Mouse (Mus musculus) central nervous system, embryonic 18 days (tissue): Measurements from ENCODE around the gene Ifna11. TPM values are rescaled to one million over a fixed set of nuclear protein-coding genes. Genes with fewer than 3 reads are reported as not detected.

Experiments
- polyA plus RNA-seq: library from polyadenylated mRNA; depleted of rRNA; stranded (reverse); fragments of >200 nt; gene quantifications from 2 replicates; pipeline ENCODE4 v1.2.3, GENCODE M21; 2012; rRNA removed

Ifna11 gene
- not detected in 2 replicates for polyA plus RNA-seq

GRCm38 (mm10) chr4:88819659-88820058, at the start of gene Ifna11:
TSS of gene Ifna11 (plus strand) at chr4:88819959.

GRCm38 (mm10) chr4:88773534-88773933, 46.2 kb upstream of the Ifna11 start, which contains the start of gene Gm13290:
TSS of gene Gm13290 (plus strand) at chr4:88773834.

DNA sequence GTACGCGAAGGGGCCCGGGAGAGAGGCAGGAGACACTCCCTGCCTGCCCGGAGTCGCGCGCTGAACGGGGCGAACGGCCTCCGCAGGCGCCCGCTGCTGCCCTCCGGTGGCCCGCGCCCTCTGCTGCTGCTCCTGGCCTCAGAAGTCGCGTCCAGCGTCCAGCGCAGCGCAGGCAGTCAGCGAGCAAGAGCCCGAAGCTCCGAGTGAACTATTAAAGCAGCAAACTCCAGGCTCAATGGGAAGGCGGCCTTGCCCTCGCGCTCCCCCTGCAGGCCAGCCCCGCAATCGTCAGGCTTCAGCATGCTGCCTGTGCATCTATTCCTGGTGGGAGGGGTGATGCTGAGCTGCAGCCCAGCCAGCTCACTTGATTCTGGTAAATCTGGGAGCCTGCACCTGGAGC, 43.1 kb upstream of the Ifna11 start, which contains the start of gene Gm13289:
TSS of gene Gm13289 (plus strand) at position 301 of the 400 bp plus-strand sequence.

DNA sequence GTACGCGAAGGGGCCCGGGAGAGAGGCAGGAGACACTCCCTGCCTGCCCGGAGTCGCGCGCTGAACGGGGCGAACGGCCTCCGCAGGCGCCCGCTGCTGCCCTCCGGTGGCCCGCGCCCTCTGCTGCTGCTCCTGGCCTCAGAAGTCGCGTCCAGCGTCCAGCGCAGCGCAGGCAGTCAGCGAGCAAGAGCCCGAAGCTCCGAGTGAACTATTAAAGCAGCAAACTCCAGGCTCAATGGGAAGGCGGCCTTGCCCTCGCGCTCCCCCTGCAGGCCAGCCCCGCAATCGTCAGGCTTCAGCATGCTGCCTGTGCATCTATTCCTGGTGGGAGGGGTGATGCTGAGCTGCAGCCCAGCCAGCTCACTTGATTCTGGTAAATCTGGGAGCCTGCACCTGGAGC, 40.2 kb upstream of the Ifna11 start, which contains the start of gene Gm13272:
TSS of gene Gm13272 (plus strand) at position 301 of the 400 bp plus-strand sequence.

GRCm38 (mm10) chr4:88781831-88782230, 37.9 kb upstream of the Ifna11 start, which contains the start of gene Ifnz:
TSS of gene Ifnz (plus strand) at chr4:88782131.

DNA sequence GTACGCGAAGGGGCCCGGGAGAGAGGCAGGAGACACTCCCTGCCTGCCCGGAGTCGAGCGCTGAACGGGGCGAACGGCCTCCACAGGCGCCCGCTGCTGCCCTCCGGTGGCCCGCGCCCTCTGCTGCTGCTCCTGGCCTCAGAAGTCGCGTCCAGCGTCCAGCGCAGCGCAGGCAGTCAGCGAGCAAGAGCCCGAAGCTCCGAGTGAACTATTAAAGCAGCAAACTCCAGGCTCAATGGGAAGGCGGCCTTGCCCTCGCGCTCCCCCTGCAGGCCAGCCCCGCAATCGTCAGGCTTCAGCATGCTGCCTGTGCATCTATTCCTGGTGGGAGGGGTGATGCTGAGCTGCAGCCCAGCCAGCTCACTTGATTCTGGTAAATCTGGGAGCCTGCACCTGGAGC, 34.4 kb upstream of the Ifna11 start, which contains the start of gene Gm13276:
TSS of gene Gm13276 (plus strand) at position 301 of the 400 bp plus-strand sequence.

GRCm38 (mm10) chr4:88788402-88788801, 31.4 kb upstream of the Ifna11 start, which contains the start of gene Gm13277:
TSS of gene Gm13277 (plus strand) at chr4:88788632.

DNA sequence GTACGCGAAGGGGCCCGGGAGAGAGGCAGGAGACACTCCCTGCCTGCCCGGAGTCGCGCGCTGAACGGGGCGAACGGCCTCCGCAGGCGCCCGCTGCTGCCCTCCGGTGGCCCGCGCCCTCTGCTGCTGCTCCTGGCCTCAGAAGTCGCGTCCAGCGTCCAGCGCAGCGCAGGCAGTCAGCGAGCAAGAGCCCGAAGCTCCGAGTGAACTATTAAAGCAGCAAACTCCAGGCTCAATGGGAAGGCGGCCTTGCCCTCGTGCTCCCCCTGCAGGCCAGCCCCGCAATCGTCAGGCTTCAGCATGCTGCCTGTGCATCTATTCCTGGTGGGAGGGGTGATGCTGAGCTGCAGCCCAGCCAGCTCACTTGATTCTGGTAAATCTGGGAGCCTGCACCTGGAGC, 28.5 kb upstream of the Ifna11 start, which contains the start of gene Gm13278:
TSS of gene Gm13278 (plus strand) at position 301 of the 400 bp plus-strand sequence.

GRCm38 (mm10) chr4:88793936-88794675, 25.7 kb upstream of the Ifna11 start, which contains the start of gene Gm13275:
TSS of gene Gm13275 (plus strand) at chr4:88794487.

DNA sequence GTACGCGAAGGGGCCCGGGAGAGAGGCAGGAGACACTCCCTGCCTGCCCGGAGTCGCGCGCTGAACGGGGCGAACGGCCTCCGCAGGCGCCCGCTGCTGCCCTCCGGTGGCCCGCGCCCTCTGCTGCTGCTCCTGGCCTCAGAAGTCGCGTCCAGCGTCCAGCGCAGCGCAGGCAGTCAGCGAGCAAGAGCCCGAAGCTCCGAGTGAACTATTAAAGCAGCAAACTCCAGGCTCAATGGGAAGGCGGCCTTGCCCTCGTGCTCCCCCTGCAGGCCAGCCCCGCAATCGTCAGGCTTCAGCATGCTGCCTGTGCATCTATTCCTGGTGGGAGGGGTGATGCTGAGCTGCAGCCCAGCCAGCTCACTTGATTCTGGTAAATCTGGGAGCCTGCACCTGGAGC, 22.7 kb upstream of the Ifna11 start, which contains the start of gene Gm13279:
TSS of gene Gm13279 (plus strand) at position 301 of the 400 bp plus-strand sequence.

GRCm38 (mm10) chr4:88799365-88799764, 20.4 kb upstream of the Ifna11 start, which contains the start of gene Gm13285:
TSS of gene Gm13285 (plus strand) at chr4:88799665.

DNA sequence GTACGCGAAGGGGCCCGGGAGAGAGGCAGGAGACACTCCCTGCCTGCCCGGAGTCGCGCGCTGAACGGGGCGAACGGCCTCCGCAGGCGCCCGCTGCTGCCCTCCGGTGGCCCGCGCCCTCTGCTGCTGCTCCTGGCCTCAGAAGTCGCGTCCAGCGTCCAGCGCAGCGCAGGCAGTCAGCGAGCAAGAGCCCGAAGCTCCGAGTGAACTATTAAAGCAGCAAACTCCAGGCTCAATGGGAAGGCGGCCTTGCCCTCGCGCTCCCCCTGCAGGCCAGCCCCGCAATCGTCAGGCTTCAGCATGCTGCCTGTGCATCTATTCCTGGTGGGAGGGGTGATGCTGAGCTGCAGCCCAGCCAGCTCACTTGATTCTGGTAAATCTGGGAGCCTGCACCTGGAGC, 16.8 kb upstream of the Ifna11 start, which contains the start of gene Gm13287:
TSS of gene Gm13287 (plus strand) at position 301 of the 400 bp plus-strand sequence.

GRCm38 (mm10) chr4:88805231-88805630, 14.5 kb upstream of the Ifna11 start, which contains the start of gene Gm13288:
TSS of gene Gm13288 (plus strand) at chr4:88805531.

DNA sequence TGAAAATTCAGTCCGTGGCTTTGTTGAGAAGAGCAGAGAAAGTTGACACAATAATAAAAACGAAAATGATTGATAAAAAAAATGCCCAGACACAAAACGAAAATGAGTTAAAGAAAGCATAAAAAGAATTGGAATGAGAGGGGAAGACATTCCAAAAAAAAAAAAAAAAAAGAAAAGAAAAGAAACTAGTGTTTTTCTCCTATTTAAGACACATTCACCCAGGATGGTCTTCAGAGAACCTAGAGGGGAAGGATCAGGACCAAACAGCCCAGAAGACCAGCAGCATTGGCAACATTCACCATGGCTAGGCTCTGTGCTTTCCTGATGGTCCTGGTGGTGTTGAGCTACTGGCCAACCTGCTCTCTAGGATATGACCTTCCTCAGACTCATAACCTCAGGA, 3.8 kb upstream of the Ifna11 start, which contains the start of gene Ifna7:
TSS of gene Ifna7 (plus strand) at position 301 of the 400 bp plus-strand sequence.

DNA sequence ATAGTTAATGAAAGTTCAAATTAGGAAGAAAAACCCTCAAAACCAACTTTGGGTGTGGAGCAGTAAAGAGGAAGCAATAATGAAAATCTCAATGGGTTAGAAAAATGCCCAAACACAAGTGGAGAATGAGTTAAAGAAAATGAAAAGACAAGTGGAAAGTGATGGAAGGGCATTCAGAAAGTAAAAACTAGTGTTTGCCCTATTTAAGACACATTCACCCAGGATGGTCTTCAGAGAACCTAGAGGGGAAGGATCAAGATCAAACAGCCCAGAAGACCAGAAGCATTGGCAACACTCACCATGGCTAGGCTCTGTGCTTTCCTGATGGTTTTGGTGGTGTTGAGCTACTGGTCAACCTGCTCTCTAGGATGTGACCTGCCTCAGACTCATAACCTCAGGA, 7.4 kb downstream of the Ifna11 start, which contains the start of gene Ifna6:
TSS of gene Ifna6 (plus strand) at position 301 of the 400 bp plus-strand sequence.

DNA sequence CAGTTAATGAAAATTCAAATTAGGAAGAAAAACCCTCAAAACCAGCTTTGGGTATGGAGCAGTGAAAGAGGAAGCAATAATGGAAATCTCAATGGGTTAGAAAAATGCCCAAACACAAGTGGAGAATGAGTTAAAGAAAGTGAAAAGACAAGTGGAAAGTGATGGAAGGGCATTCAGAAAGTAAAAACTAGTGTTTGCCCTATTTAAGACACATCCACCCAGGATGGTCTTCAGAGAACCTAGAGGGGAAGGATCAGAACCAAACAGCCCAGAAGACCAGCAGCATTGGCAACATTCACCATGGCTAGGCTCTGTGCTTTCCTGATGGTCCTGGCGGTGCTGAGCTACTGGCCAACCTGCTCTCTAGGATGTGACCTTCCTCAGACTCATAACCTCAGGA, 15.5 kb downstream of the Ifna11 start, which contains the start of gene Ifna5:
TSS of gene Ifna5 (plus strand) at position 301 of the 400 bp plus-strand sequence.

GRCm38 (mm10) chr4:88841438-88841911, 21.7 kb downstream of the Ifna11 start, which contains the start of gene Ifna4:
TSS of gene Ifna4 (plus strand) at chr4:88841861.

DNA sequence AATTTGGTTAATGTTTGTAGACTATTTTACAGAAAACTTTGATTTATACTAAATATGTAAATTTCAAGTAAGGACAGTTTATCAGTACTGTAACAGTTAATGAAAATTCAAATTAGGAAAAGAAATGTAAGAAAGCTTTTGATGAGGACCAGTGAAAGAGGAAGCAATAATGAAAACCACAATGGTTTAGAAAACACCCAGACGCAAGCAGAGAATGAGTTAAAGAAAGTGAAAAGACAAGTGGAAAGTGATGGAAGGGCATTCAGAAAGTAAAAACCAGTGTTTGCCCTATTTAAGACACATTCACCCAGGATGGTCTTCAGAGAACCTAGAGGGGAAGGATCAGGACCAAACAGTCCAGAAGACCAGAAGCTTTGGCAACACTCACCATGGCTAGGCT, 29.9 kb downstream of the Ifna11 start, which contains the start of gene Ifna1:
TSS of gene Ifna1 (plus strand) at position 390 of the 400 bp plus-strand sequence.

Other genes starting within 250 kb of the Ifna11 start
- gene Ifna14, start 248.2 kb upstream of the Ifna11 start, polyA plus RNA-seq = not detected in 2 replicates
- not detected in 2 replicates for gene Ifna9, start 227.6 kb upstream of the Ifna11 start, polyA plus RNA-seq
- not detected in 2 replicates for gene Ifna12, start 216.6 kb upstream of the Ifna11 start, polyA plus RNA-seq
- not detected in 2 replicates for gene C87499, start 185.5 kb upstream of the Ifna11 start, polyA plus RNA-seq
- gene Ifna13, start 175.5 kb upstream of the Ifna11 start, polyA plus RNA-seq = not detected in 2 replicates
- not detected in 2 replicates for gene Ifna16, start 143.0 kb upstream of the Ifna11 start, polyA plus RNA-seq
- gene Ifna2, start 136.0 kb upstream of the Ifna11 start, polyA plus RNA-seq = not detected in 2 replicates
- not detected in 2 replicates for gene Ifnab, start 128.6 kb upstream of the Ifna11 start, polyA plus RNA-seq
- 1.9 and 2.1 TPM in 2 replicates for gene Gm26566, start 98.2 kb upstream of the Ifna11 start, polyA plus RNA-seq
- gene Klhl9, start 97.5 kb upstream of the Ifna11 start, polyA plus RNA-seq = 48.0 and 49.2 TPM in 2 replicates
- not detected in 2 replicates for gene Gm13271, start 65.1 kb upstream of the Ifna11 start, polyA plus RNA-seq
- gene Gm13283, start 59.8 kb upstream of the Ifna11 start, polyA plus RNA-seq = 0.04 TPM in 1 of 2 replicates, not detected in the other
- not detected in 2 replicates for gene Gm13290, start 46.1 kb upstream of the Ifna11 start, polyA plus RNA-seq
- not detected in 2 replicates for gene Gm13289, start 43.0 kb upstream of the Ifna11 start, polyA plus RNA-seq
- gene Gm13272, start 40.1 kb upstream of the Ifna11 start, polyA plus RNA-seq = not detected in 2 replicates
- gene Ifnz, start 37.8 kb upstream of the Ifna11 start, polyA plus RNA-seq = not detected in 2 replicates
- gene Gm13276, start 34.2 kb upstream of the Ifna11 start, polyA plus RNA-seq = not detected in 2 replicates
- gene Gm13277, start 31.3 kb upstream of the Ifna11 start, polyA plus RNA-seq = not detected in 2 replicates
- gene Gm13278, start 28.4 kb upstream of the Ifna11 start, polyA plus RNA-seq = not detected in 2 replicates
- not detected in 2 replicates for gene Gm13275, start 25.5 kb upstream of the Ifna11 start, polyA plus RNA-seq
- gene Gm13279, start 22.6 kb upstream of the Ifna11 start, polyA plus RNA-seq = not detected in 2 replicates
- gene Gm13285, start 20.3 kb upstream of the Ifna11 start, polyA plus RNA-seq = not detected in 2 replicates
- gene Gm13287, start 16.7 kb upstream of the Ifna11 start, polyA plus RNA-seq = not detected in 2 replicates
- gene Gm13288, start 14.4 kb upstream of the Ifna11 start, polyA plus RNA-seq = not detected in 2 replicates
- not detected in 2 replicates for gene Ifna7, start 3.7 kb upstream of the Ifna11 start, polyA plus RNA-seq
- gene Ifna6, start 7.5 kb downstream of the Ifna11 start, polyA plus RNA-seq = not detected in 2 replicates
- gene Ifna5, start 15.6 kb downstream of the Ifna11 start, polyA plus RNA-seq = not detected in 2 replicates
- gene Ifna4, start 21.9 kb downstream of the Ifna11 start, polyA plus RNA-seq = not detected in 2 replicates
- gene Ifna1, start 30.1 kb downstream of the Ifna11 start, polyA plus RNA-seq = not detected in 2 replicates
- not detected in 2 replicates for gene Ifne, start 60.2 kb downstream of the Ifna11 start, polyA plus RNA-seq